Mouse (Mus musculus): ENCODE data around the gene Fam3b.
A peak's percentile ranks its signal among the peaks of the same experiment; 100 is the strongest.

Fam3b gene

DNA sequence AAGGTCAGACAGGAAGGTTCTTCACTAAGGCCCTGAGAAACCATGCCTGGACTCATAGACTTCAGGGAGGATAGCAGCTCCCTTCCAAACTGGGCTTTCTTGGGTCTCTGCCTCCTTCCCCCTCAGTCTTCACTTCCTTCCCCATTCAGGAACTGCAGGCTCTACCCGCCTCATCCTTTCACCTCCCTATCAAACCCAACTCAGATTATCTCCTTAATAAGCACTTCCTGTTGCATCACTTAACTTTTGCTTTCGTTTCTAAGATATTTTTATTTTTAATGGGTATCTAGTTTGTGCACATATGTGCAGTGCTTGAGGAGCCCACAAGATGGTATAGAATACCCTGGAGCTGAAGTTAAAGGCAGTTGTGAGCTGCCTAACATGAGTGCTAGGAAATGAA, 36.0 kb downstream of the Fam3b start:
- DNase-seq, result no peak

- DNase-seq, result no peak
Observed at GRCm38 (mm10) chr16:97476524-97476923, 38.1 kb downstream of the Fam3b start.

DNA sequence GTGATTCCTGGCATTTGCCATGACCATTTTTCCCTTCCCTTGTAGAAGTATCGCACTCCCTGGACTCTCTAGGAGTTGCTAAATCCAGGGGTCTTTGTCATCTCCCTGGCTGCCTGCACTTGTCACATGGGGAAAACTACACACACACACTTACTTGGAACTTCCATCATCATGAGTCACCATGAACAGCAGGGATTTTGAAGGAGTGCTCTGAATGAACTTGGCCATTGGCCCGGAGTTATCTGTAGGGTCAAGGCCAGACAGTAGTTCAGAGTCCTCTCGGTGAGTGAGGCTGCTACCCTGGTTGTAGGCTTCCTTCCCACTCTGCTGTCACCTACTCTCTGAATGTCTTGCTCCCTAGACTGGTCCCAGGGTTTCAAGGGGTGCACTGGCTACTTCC, 39.0 kb downstream of the Fam3b start:
- DNase-seq, result no peak

DNA sequence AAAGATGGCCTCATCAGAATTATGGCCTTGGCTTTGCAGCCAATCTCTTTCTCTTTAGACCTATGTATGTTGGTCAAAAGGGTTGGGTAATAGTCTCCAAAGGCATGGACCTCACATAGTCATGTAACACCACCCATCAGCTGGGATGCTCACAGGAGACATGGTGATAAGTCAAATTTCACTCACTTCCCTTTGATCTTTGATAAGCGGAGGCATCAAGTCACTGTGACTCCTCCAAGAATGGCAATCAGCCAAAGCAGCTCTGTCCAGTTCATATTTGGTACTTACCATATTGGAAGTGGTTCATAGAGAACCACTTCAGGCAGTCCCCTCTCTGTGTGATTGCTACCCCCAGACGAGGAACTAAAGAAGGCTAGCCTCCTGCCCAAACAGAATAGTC, 39.9 kb downstream of the Fam3b start:
- no peak for DNase-seq

GRCm38 (mm10) chr16:97467993-97468791, 46.4 kb downstream of the Fam3b start:
- no peak for DNase-seq

GRCm38 (mm10) chr16:97467472-97467871, 47.1 kb downstream of the Fam3b start:
- no peak for DNase-seq

DNA sequence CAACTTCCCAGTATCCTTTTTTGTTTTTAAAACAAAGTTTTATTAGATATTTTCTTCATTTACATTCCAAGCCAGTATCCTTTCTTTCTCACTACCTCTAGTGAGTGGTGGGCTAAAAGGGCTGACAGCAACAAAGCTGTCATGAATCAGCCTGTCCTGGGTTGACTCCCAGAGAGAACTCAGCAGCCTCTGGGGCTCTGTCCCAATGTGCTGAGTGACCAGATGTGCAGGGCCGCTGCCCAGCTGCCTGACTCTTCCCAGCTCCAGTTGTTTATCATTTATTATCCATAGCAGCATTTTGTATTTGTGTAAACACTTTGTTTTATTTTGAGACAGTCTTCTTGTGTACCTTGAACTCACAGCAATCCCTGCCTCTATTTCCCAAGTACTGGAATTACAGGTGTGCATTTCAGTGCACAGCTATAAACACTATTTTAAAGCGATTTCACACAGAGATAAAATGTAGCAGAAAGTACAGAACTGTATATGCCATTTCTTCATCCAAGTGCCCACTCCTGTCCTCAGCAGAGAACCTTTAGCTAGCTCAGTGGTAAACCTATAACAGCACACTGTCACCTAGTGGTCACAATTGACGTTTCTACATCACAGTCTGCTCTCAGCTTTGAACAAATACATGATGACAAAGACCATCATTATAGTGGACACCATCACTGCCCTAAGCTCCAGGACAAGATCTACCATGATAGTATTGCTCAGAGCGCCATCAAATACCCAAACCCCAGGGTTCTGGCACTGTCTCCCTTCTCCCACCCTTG, 48.2 kb downstream of the Fam3b start:
- no peak for DNase-seq

- DNase-seq, result no peak
Observed at GRCm38 (mm10) chr16:97462481-97463181, 52.0 kb downstream of the Fam3b start, which contains the start of gene Mx1. TSS of gene Mx1 (minus strand) at chr16:97462907.

GRCm38 (mm10) chr16:97461271-97461670, 53.3 kb downstream of the Fam3b start:
- DNase-seq, result no peak

- no peak for DNase-seq
Observed at GRCm38 (mm10) chr16:97459831-97460230, 54.8 kb downstream of the Fam3b start.

GRCm38 (mm10) chr16:97447386-97447785, 67.2 kb downstream of the Fam3b start:
- no peak for DNase-seq

DNA sequence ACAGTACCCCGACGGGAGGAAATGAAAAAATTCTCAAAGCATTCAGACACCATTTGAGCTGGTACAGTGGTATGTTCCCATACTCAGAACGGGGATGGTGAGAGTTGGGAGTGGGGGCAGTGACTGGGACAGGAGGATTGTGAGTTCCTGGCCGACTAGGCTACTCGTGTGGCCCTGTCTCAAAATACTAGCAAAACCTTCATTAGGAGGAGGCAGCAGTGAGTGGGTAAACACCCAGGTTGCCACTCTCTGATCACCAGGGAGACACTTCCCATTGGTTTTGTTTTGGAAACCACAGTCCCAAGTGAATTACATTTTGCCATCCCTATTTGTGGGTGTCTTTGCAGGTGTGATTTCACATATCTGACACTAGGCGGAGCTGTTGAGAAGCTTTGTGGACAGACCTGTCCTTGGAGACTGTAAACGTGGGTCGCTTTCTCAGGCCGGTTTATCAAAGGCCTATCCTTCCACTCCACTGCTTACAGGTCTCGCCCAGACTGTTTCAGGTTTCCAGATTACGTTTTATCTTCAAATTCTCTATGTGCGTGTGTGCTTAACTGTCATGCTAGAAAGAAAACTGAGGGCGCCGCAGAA, 70.8 kb downstream of the Fam3b start:
- peak; percentile 9 for DNase-seq

DNA sequence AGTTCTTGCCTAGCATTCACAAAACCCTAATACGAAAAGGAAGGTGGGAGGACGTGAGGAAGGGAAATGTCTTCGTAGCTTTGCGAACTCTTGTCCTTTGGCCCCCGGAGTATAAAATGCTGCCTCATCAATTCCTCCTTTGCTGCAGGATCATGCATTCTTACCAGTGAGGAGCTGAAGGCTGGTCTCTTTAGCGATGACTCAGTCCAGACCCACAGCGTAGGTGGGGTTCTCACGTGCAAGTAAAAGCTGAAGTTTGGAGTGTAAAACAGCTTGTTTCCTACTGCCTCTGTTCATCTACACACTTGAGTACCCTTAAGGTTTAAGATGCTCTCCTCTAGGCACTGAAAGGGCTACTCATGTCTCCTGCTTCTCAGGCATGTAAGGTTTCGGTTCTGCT, 72.6 kb downstream of the Fam3b start:
- no peak for DNase-seq

DNA sequence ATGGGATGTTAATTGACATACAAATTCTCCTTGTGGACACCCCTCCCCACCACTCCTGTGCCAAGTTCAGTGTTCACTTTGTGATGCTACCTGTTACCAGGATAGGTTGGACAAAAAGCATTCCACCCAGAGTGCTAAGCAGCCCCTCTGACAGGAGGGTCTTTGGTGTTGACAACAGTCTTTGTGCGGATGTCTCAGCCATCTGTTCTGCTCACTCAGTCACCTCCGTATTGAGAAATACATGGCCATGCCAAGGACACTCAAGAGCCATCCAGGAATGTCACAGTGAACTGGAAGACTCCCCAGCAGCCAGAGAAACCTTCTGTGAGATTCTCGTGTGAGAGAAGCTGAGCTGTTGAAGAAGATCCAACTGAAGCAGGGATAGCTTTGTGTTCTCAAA, 76.4 kb downstream of the Fam3b start:
- no peak for DNase-seq

DNA sequence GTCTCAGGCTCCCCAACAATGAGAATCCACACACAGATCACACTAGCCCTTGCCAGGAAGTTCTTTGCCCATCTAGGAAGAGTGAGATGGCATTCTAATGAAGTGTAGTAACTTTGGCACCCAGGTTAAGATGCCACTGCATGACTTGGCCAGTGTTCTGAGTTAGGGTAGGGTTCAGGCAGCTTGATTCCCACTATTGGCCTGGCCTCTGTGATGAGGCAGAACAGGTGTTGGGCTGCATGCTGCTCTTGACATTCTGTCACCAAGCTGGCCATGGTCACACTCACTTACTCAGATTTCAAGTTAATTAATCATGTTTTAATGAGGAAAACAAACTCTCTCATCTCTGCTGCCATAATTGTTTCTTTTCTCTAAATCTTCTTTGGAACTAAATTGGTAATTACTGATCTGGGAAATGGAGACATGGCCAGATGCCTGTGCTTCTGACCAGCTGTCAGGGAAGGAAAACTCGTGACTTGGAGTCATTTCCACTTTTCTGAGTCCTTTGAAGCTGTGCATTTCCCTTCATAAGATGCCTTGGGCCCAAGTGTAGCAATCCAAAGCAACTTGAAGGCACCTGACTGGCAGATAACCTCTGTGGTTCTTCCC, 77.1 kb downstream of the Fam3b start:
- no peak for DNase-seq

- peak; percentile 12 for DNase-seq
Observed at GRCm38 (mm10) chr16:97434206-97434605, 80.4 kb downstream of the Fam3b start.

- DNase-seq, result no peak
Observed at GRCm38 (mm10) chr16:97431328-97431727, 83.3 kb downstream of the Fam3b start.

DNA sequence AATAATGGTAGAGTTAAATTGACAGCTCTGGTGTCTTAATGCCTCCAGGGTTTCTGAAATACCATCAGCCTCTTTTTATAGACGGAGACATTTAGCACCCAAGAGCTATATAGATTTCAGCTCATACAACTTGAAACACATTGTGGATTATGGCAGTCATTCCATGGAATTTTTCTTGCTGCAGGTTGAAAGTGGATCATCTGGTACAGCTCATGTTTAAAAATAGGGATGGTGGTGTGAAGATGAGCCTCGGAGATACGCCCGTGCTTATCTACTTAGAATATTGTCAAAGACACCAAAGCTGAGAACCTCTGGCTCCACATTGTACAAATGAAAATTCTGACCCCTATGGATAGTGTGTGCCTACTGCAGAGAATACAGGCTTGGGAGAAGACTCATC, 84.5 kb downstream of the Fam3b start:
- DNase-seq, result no peak

DNA sequence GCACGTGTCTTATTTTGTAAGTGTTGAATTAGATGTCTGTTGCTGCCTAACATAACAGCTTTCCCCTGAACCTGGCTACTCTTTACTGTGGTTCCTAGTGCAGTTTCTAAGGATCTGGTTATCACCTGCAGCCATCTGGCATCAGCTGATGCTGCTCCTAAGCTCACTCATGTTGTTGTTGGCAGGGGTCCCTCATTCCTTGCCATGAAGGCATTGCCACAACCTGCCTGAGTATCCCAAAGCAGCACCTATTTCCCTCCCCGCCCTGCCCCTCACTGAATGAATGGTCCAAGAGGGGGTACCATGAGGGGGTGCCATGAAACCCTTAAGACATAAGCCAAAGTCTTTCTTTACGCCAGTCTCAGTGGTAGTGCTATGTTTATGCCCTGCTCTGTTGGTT, 86.6 kb downstream of the Fam3b start:
- DNase-seq, result no peak

GRCm38 (mm10) chr16:97423627-97424026, 91.0 kb downstream of the Fam3b start:
- DNase-seq, result no peak

GRCm38 (mm10) chr16:97421671-97422070, 92.9 kb downstream of the Fam3b start:
- no peak for DNase-seq

Data from cerebellum, adult 11-12 months (tissue).